Mouse (Mus musculus): ENCODE data around the gene Tex19.2. TPM values are rescaled to one million over a fixed set of nuclear protein-coding genes. Genes with fewer than 3 reads are reported as not detected.
A peak's percentile ranks its signal among the peaks of the same experiment; 100 is the strongest.
"Not testable (repeated sequence)": the region's sequence is repeated elsewhere in the genome, so short reads cannot be mapped to it uniquely, and the experiment has no call there.

Gene Tex19.2
- total RNA-seq, 4 experiments from 2014 or later = not detected

DNA sequence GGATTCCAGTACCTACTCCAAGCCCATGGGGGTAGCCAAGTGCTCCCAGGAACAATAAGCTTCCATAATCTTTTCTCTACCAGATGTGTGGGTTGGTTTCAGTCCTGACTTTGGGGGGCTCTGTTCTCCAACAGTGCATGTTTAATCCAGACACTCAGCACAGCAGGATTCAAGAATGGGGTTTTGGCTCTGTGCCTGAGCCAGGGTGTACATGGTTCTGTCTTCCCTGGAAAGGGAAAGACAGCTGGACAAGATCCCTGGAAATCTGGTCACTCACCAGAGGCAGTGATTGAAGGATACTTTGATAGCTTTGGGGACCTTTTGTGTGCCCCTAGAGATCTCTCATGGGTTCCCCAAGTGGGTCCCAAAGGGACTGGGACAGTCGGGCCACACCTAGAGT lies 6.9 kb downstream of the Tex19.2 start:
- DNase-seq (ENCODE audit: low spot score in 2 of 2) = no peak

- DNase-seq (ENCODE audit: low spot score in 2 of 2) = no peak
These were observed 7.4 kb downstream of the Tex19.2 start for GRCm38 (mm10) chr11:121111051-121111450.

DNA sequence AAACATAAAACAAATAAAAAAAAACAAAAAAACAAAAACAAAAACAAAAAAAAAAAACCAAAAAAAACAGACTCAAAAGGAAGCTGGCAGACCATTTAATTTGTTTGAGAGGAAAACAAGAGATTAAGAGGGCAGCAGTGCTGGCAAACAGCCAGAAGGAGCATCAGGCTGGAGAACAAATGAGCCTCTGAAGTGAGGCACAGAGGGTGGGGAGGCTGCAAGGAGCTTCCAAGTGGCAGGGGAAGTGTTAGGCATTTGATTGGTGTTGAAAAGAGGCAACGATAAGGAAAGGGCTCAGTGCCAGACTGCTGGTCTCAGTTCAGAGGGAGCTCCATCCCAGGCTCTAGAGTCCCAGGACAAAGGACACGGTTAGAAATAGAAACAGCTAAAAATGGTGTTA lies 8.5 kb downstream of the Tex19.2 start:
- peak in 1 of 2 experiments; percentile 12 for DNase-seq (ENCODE audit: low spot score in 2 of 2)

GRCm38 (mm10) chr11:121108061-121108460 lies 10.4 kb downstream of the Tex19.2 start:
- DNase-seq (ENCODE audit: low spot score in 2 of 2) = no peak

DNA sequence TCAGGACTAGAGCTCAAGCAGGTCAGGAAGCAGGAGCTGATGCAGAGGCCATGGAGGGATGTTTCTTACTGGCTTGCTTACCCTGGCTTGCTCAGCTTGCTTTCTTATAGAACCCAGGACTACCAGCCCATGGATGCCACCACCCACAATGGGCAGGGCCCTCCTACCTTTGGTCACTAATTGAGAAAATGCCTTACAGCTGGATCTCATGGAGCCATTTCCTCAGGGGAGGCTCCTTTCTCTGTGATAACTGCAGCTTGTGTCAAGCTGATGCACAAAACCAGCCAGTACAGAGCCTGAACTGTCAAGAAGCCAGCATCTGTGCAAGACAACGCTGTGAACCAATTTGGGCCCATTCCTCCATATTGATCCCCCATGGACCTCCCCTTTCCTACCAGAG lies 11.2 kb downstream of the Tex19.2 start:
- DNase-seq (ENCODE audit: low spot score in 2 of 2) = not testable (repeated sequence)

- no peak for DNase-seq (ENCODE audit: low spot score in 2 of 2)
These were observed 17.2 kb downstream of the Tex19.2 start for GRCm38 (mm10) chr11:121101124-121101805.

DNA sequence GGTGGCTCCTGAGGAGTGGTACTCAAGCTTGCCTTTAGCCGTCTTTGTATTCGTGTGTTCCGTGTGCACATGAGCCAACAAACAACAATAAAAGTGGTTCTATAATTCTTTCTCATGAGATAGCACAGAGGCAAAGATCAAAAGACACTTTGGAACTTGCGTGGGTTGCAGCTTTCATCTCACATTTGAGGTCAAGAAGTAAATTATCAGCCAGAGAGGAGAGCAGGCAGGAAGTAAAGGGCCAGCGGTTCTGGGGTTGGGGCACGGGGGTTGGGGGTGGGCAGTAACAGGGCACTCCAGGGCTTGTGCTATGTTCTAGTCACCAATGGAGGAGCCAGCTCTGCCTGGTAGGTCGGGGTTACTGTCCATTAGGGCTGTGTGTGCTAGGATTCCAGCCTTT lies 17.8 kb downstream of the Tex19.2 start:
- no peak for DNase-seq (ENCODE audit: low spot score in 2 of 2)

- no peak for DNase-seq (ENCODE audit: low spot score in 2 of 2)
These were observed 18.7 kb downstream of the Tex19.2 start for GRCm38 (mm10) chr11:121099762-121100161.

- DNase-seq (ENCODE audit: low spot score in 2 of 2) = no peak
These were observed 25.6 kb downstream of the Tex19.2 start for GRCm38 (mm10) chr11:121092606-121093585.

DNA sequence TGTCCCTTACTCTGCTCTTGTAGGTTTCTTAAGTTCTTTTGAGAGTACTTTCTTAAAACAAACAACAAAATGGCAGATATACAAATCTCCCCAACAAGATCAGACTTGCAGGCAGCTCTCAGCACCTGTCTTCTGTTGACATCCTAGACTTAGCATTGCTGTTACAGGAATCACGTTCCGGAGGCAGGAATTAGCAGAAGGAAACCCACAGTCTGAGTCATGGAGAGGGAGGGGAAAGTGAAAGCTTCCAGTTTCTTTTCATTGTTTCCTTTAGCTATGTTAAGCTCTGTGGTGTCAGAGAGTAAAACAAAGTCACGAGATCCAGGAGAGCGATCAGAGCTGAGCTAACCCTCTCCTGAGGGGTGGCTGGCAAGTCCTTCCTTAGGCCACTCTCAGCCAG lies 27.5 kb downstream of the Tex19.2 start:
- DNase-seq (ENCODE audit: low spot score in 2 of 2) = no peak

GRCm38 (mm10) chr11:121089756-121090546 lies 28.5 kb downstream of the Tex19.2 start:
- DNase-seq (ENCODE audit: low spot score in 2 of 2) = no peak

- no peak for DNase-seq (ENCODE audit: low spot score in 2 of 2)
These were observed 29.5 kb downstream of the Tex19.2 start for GRCm38 (mm10) chr11:121088997-121089396.

GRCm38 (mm10) chr11:121086296-121086695 lies 32.2 kb downstream of the Tex19.2 start:
- no peak for DNase-seq (ENCODE audit: low spot score in 2 of 2)

DNA sequence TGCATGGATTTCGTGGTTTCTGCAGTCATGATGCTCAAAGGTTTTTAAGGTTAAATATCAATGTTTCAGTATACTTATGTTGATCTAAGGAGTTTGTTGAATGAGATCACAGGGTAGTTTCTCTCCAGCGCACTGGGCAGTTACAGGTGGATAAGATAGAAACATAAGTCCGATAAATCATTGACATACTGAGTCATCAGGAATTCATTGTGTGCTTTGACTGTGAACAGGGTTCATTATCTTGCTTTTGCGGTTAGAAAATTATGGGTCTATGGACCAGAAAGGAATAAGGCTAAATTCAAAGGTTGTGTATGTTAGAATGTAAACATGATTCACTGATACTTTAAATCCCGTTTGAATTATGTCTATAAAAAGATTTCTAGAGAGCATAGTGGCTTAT lies 33.3 kb downstream of the Tex19.2 start:
- no peak for DNase-seq (ENCODE audit: low spot score in 2 of 2)

DNA sequence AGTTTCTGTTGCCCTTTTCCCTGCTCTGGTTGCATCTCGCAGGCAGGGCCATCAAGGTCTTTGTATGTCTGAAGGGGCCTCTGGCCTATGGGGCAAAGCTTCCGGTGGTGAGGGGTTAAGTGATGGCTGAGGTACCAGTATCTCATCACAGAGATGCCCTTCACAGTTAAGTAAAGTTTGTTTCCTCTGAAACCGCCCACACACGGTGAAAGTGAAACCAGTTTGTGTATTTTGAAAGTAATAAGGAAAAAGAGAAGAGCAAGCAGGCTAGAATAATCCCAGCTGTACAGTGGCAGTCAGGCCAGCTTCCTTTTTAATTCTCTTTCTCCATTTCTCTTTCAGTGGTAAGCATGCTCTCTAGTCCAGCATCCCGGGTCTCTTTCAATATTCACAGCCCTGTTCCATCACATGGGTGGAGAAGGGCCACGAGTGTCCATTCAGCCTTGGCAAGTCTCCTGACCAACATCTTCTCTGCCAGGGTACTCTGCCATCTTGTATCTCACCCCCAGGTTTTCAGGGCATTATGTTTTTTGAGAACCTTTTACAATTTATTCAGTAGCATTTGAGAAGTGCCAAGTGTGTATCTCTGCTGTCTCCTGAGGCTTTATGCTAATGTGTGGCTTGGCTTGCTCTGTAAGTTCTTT lies 35.5 kb downstream of the Tex19.2 start:
- no peak for DNase-seq (ENCODE audit: low spot score in 2 of 2)

GRCm38 (mm10) chr11:121082250-121082649 lies 36.2 kb downstream of the Tex19.2 start:
- DNase-seq (ENCODE audit: low spot score in 2 of 2) = no peak

- no peak for DNase-seq (ENCODE audit: low spot score in 2 of 2)
These were observed 37.4 kb downstream of the Tex19.2 start, which contains the start of gene Sectm1a for GRCm38 (mm10) chr11:121081120-121081519. Gene Sectm1a, minus strand, starts transcription at chr11:121081220.

DNA sequence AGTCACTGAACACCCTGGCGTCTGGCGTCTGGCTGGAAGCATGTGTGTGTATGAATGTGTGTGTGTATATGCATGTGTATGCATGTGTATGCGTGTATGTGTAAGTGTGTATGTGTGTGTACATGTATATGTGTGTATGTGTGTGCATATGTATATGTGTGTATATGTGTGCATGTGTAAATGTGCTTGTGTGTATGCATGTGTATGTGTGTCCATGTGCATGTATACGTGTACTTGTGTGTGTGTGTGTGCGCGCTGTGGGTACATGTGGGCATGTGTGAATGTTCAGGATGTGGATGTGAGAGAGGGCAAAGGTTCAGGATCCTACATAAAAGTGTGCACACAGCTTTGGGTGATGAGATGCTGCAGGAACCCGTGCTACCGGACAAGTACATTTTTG lies 38.1 kb downstream of the Tex19.2 start:
- DNase-seq (ENCODE audit: low spot score in 2 of 2) = no peak

DNA sequence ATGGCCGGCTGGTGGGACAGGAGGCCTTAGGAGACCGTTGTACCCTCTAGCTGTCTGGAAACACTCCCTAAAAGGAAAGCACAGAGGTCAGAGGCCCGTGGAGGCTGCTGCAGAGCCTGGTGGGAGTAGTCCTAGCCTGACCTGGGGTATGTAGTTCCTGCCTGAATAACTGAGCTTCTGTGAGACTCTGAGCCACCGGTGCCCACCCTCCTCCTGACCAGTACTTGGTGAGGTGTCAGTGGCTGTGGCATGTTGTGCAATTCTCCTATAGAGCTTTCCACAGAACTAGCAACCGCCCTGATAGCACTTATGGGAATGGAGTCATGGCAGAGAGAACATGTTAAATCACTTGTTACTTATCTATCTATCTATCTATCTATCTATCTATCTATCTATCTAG lies 42.8 kb downstream of the Tex19.2 start:
- DNase-seq (ENCODE audit: low spot score in 2 of 2) = no peak

- DNase-seq (ENCODE audit: low spot score in 2 of 2) = not testable (repeated sequence)
These were observed 48.8 kb downstream of the Tex19.2 start for GRCm38 (mm10) chr11:121069662-121070061.

DNA sequence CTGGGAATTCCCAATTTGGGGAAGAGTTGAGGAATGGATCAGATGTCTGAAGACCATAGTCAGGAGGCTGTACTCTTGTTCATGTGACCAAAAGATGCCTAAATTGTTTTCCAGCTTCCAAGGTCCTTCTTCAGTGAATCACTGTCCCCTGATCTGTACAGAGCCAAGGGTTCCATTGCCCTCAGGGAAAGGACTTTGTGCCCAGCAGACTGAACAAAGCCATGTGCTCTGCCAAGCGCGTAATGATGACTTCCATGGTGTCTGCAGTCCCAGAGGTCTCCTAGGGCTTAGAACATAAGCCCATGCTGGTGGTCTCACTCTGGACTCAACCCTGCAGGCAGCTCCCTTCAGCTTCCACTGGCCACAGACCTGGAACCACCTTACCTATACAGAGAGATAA lies 50.6 kb downstream of the Tex19.2 start:
- DNase-seq (ENCODE audit: low spot score in 2 of 2) = no peak
